Mouse (Mus musculus) neutrophil, adult 5-6 weeks (primary cell): ENCODE data around the gene Sh3rf1. TPM values are rescaled to one million over a fixed set of nuclear protein-coding genes. Genes with fewer than 3 reads are reported as not detected.

Source experiments
- ATAC-seq: fragments of 151-379, 151-347 bp; 2 replicates; pipeline ENCODE4 v1.8.0; 2017; ENCODE audit warnings: mild to moderate bottlenecking, moderate TSS enrichment; ENCODE audit not compliant: insufficient number of reproducible peaks, poor library complexity, low FRiP score, severe bottlenecking; ENCODE audit errors: extremely low read depth
- total RNA-seq: library from RNA; stranded (forward); fragments of 200-1000 nt; gene quantifications from 2 replicates; pipeline ENCODE4 v1.2.3, GENCODE M21; 2017

Gene Sh3rf1
- 1.5 and 2.0 TPM in 2 replicates for total RNA-seq

DNA sequence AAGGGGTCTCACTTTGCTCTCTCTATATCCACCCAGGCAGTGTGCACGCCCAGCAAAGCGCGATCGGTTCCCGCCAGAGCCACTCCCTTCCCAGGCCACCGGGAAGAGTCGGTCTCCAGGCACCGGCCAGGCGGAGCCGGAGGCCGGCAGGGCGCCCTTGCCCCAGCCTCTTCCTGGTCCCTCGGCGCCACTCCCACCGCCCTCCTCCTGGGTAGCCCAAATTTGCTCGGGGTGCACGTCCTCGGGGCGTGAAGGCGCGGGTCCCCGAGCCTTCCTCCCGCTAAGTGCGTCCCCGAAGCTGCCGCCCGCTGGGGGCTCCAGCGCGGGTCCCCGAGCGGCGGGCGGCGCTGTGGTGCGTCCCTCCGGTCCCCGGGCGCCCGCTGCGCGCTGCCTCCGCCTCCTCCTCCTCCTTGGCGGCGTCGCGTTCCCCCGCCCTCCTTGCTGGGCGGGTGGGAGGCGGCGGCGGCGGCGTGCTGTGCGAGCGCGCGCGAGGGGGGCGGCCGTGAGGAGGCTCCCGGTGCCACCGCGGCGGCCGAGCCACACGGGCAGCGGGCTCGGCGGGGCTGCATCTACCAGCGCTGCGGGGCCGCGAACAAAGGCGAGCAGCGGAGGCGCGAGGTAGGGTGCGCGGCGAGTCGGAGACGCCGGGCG, at the start of gene Sh3rf1:
Sh3rf1 (plus strand) TSS at position 144 of the 651 bp plus-strand sequence.
- ATAC-seq = peak; percentile 63

- ATAC-seq = no peak
These were observed 49.7 kb upstream of the Sh3rf1 start for GRCm38 (mm10) chr8:61173921-61174492.

DNA sequence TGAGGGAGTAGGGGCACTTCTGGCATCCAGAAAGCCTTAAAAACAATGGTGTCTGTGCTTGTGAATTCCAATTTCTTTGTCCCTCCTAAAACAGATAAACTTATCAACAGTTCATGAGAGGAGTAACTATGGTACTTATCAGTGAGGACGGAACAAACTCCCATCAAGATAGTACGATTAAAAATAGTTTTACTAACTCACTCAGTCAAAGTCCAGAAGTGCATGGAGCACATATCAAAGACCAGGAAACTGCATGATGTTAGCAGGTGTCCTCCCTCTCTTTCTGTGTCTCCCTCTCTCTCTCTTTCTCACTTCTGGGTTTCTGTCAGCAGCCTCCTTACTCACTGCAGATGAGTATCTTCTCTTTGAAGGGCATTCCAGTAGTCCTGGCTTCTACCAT, 47.8 kb upstream of the Sh3rf1 start:
- ATAC-seq = no peak

DNA sequence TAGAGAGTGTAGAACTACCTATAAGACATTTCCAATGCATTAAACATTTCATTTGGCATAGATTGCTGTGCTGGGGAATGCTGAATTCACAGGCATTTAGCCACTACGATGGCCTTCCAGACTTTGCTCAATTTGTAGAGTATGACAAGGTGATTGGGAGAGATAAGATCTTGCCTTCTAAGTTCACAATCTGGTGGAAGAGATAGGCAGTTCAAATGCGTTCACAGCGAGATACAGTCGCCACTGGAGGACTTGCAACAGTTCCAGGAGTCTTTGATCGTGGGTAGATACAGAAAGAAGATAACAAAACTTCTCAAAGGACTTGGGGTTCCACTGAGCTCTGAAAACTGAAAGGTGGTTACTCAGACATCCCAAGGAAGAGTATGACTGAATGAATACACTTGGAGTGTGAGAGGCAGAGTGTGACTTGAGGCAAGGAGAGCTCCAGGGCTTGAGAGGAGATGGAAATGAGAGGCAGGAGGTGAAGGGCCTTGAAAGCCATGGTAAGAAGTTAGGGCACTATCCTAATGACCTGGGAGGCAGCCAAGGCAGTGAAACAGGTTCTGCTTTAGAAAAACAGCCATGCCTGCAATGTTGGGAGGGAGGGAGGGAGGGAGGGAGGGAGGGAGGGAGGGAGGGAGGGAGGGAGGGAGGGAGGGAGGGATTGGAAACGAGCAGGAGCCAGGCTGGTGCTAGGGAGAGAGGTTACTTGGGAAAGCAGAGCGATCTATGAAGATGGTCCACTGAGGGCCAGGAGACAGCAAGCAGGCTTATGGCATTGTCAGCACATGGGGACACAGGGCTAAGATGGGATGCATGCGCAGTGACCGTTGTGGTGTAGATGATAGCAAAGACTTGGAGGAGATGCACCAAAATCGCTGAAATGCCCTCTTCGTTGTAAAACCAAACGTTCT, 45.7 kb upstream of the Sh3rf1 start:
- no peak for ATAC-seq

- ATAC-seq = no peak
These were observed 45.0 kb upstream of the Sh3rf1 start for GRCm38 (mm10) chr8:61178594-61179140.

GRCm38 (mm10) chr8:61181592-61181991, 42.1 kb upstream of the Sh3rf1 start:
- ATAC-seq = no peak

- ATAC-seq = no peak
These were observed 41.7 kb upstream of the Sh3rf1 start for GRCm38 (mm10) chr8:61182020-61182419.

GRCm38 (mm10) chr8:61185274-61186198, 38.1 kb upstream of the Sh3rf1 start:
- no peak for ATAC-seq

DNA sequence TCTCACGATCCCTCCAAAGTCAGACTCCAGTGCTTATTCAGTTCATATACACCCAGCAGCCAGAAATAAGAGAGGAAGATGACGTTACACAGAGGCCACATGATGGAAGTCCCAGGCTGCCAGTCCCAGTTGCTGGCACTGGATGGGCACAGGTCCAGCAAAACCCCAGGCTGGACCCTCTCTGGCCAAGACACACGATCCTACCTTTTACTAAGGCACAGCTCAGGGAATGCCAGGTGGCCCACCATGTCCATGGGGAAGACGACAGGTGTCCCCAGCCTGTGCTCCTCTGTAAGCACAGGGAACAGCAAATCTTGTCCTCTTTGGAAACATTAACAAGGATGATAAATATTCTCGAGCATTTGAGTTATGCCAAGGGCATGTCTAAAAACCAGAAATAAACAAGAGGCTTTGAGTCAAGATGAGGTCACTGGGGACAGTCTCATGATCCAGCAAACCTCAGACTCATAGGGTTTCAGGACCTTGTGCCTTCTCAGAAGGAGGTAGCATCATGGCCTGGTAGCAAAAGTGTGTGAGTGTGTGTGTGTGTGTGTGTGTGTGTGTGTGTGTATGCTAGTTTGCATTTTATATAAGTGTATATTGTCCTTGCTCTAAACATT, 29.3 kb upstream of the Sh3rf1 start:
- ATAC-seq = no peak

- ATAC-seq = no peak
These were observed 23.3 kb upstream of the Sh3rf1 start for GRCm38 (mm10) chr8:61200254-61200887.

- no peak for ATAC-seq
These were observed 20.4 kb upstream of the Sh3rf1 start for GRCm38 (mm10) chr8:61203035-61203826.

- no peak for ATAC-seq
These were observed 16.8 kb upstream of the Sh3rf1 start for GRCm38 (mm10) chr8:61206876-61207275.

- ATAC-seq = no peak
These were observed 16.0 kb upstream of the Sh3rf1 start for GRCm38 (mm10) chr8:61207636-61208035.

DNA sequence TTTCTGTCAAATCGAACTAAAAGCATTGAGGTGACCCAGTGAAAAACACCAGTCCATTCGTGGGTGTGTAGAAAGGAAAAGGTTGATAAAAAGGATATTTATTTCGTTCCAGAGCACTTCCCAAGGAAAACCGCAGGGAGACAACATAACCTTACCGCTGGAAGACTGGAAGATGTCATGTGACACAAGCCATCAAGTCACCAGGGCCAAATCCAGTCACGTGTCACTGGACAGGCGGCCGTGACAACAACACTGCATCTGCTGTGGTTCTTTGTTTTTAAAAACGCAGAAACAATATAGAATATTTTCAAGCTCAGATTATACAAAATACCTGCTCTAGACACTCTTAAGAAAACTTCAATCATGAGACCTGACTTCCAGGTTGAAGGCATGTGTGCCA, 15.0 kb upstream of the Sh3rf1 start:
- ATAC-seq = no peak

- no peak for ATAC-seq
These were observed 12.8 kb upstream of the Sh3rf1 start for GRCm38 (mm10) chr8:61210836-61211235.

- no peak for ATAC-seq
These were observed 8.4 kb upstream of the Sh3rf1 start for GRCm38 (mm10) chr8:61215081-61215819.
